Mouse (Mus musculus) MEL (cell line): Measurements from ENCODE around the gene Fam209. TPM values are rescaled to one million over a fixed set of nuclear protein-coding genes. Genes with fewer than 3 reads are reported as not detected.

Experiments used
- DNase-seq: peaks from one replicate; pipeline ENCODE4 v3.0.0; 2011; ENCODE audit warnings: low read depth, low spot score
- H3K27ac ChIP-seq: 2 replicates; pipeline ENCODE4 v1.5.1; 2012; ENCODE audit warnings: low read depth, mild to moderate bottlenecking, control low read depth, low read length, moderate library complexity; ENCODE audit not compliant: control insufficient read depth
- H3K27me3 ChIP-seq, 2 experiments: fragments of 150-350 bp in 1 of 2; sonication (generic) in 1 of 2; 2 replicates each; pipeline ENCODE4 v1.6.1; 2012; ENCODE audit warnings: low read length in 2 of 2, mild to moderate bottlenecking in 2 of 2, improper control_type of control experiment in 1 of 2, moderate library complexity in 1 of 2; ENCODE audit not compliant: insufficient read depth in 2 of 2, control insufficient read depth in 1 of 2
- H3K36me3 ChIP-seq, 2 experiments: 2 replicates each; pipeline ENCODE4 v1.6.1; 2012 to 2014; ENCODE audit warnings: low read length in 2 of 2, improper control_type of control experiment in 1 of 2, inconsistent platforms in 1 of 2, mild to moderate bottlenecking in 1 of 2; ENCODE audit not compliant: insufficient read depth in 2 of 2, control insufficient read depth in 1 of 2
- H3K4me1 ChIP-seq, 2 experiments: fragments of 150-350 bp in 1 of 2; sonication (generic) in 1 of 2; 2 replicates each; pipeline ENCODE4 v1.6.1; 2012; ENCODE audit warnings: low read length in 2 of 2, improper control_type of control experiment in 1 of 2, mild to moderate bottlenecking in 1 of 2; ENCODE audit not compliant: insufficient read depth in 2 of 2, control insufficient read depth in 1 of 2
- H3K4me3 ChIP-seq, 2 experiments: fragments of 150-350 bp in 1 of 2; sonication (generic) in 1 of 2; 2 replicates each; pipeline ENCODE4 v1.5.1; 2012; ENCODE audit warnings: low read depth in 2 of 2, low read length in 2 of 2, mild to moderate bottlenecking in 2 of 2, moderate library complexity in 2 of 2, control low read depth in 1 of 2, improper control_type of control experiment in 1 of 2; ENCODE audit not compliant: control insufficient read depth in 1 of 2, insufficient read depth in 1 of 2
- H3K79me2 ChIP-seq: 2 replicates; pipeline ENCODE4 v1.6.1; 2012; ENCODE audit warnings: mild to moderate bottlenecking, low read length, moderate library complexity; ENCODE audit not compliant: control insufficient read depth, poor library complexity, insufficient read depth
- H3K9ac ChIP-seq: 2 replicates; pipeline ENCODE4 v1.6.1; 2012; ENCODE audit warnings: low read depth, mild to moderate bottlenecking, control low read depth, low read length, moderate library complexity; ENCODE audit not compliant: control insufficient read depth, poor library complexity, severe bottlenecking
- H3K9me3 ChIP-seq: fragments of 150-350 bp; sonication (generic); replicated peaks from 2 replicates; pipeline ENCODE4 v1.6.1; 2012; ENCODE audit warnings: mild to moderate bottlenecking, low read length, improper control_type of control experiment, moderate library complexity; ENCODE audit not compliant: insufficient read depth
- BHLHE40 ChIP-seq: IDR thresholded peaks from 2 replicates; pipeline ENCODE4 v1.6.1; 2012; ENCODE audit warnings: low read depth, mild to moderate bottlenecking, inconsistent platforms, low read length, improper control_type of control experiment, borderline replicate concordance
- CHD2 ChIP-seq: IDR thresholded peaks from 2 replicates; pipeline ENCODE4 v1.6.1; 2011; ENCODE audit warnings: low read length, improper control_type of control experiment
- CTCF ChIP-seq, 3 experiments: IDR thresholded peaks in 2 of 3; conservative IDR thresholded peaks in 1 of 3; 2 replicates each; pipeline ENCODE4 v1.5.1; 2011 to 2012; ENCODE audit warnings: low read length in 3 of 3, low read depth in 2 of 3, mild to moderate bottlenecking in 2 of 3, improper control_type of control experiment in 1 of 3, inconsistent platforms in 1 of 3, mixed read lengths in 1 of 3, moderate library complexity in 1 of 3; ENCODE audit not compliant: control insufficient read depth in 1 of 3, insufficient read depth in 1 of 3, poor library complexity in 1 of 3, severe bottlenecking in 1 of 3
- ELF1 ChIP-seq: IDR thresholded peaks from 2 replicates; pipeline ENCODE4 v1.6.1; 2014; ENCODE audit warnings: low read depth, mild to moderate bottlenecking, inconsistent platforms, low read length, improper control_type of control experiment, moderate library complexity
- EP300 ChIP-seq, 2 experiments: IDR thresholded peaks; 2 replicates each; pipeline ENCODE4 v1.6.1; 2011; ENCODE audit warnings: improper control_type of control experiment in 2 of 2, low read length in 2 of 2, low read depth in 1 of 2, mild to moderate bottlenecking in 1 of 2
- ETS1 ChIP-seq: IDR thresholded peaks from 2 replicates; pipeline ENCODE4 v1.6.1; 2012; ENCODE audit warnings: low read depth, mild to moderate bottlenecking, inconsistent platforms, low read length, improper control_type of control experiment, moderate library complexity
- GABPA ChIP-seq: IDR thresholded peaks from 2 replicates; pipeline ENCODE4 v1.6.1; 2012; ENCODE audit warnings: low read depth, mild to moderate bottlenecking, inconsistent platforms, low read length, improper control_type of control experiment, moderate library complexity
- GATA1 ChIP-seq: IDR thresholded peaks from 2 replicates; pipeline ENCODE4 v1.6.1; 2011; ENCODE audit warnings: low read depth, low read length, improper control_type of control experiment
- HCFC1 ChIP-seq: IDR thresholded peaks from 2 replicates; pipeline ENCODE4 v1.6.1; 2012; ENCODE audit warnings: low read depth, mild to moderate bottlenecking, inconsistent platforms, low read length, improper control_type of control experiment, moderate library complexity
- KAT2A ChIP-seq: conservative IDR thresholded peaks from 2 replicates; pipeline ENCODE4 v1.6.1; 2012; ENCODE audit warnings: low read depth, low read length, improper control_type of control experiment, inconsistent platforms
- MAFK ChIP-seq: IDR thresholded peaks from 2 replicates; pipeline ENCODE4 v1.6.1; 2011; ENCODE audit warnings: low read depth, mild to moderate bottlenecking, low read length, improper control_type of control experiment, borderline replicate concordance
- MAX ChIP-seq: IDR thresholded peaks from 2 replicates; pipeline ENCODE4 v1.6.1; 2011; ENCODE audit warnings: low read length, improper control_type of control experiment
- MAZ ChIP-seq: IDR thresholded peaks from 2 replicates; pipeline ENCODE4 v1.6.1; 2012; ENCODE audit warnings: low read depth, mild to moderate bottlenecking, inconsistent platforms, low read length, improper control_type of control experiment
- MXI1 ChIP-seq: IDR thresholded peaks from 2 replicates; pipeline ENCODE4 v1.6.1; 2011; ENCODE audit warnings: mild to moderate bottlenecking, low read depth, low read length, improper control_type of control experiment
- MYB ChIP-seq: IDR thresholded peaks from 2 replicates; pipeline ENCODE4 v1.6.1; 2011; ENCODE audit warnings: mild to moderate bottlenecking, low read depth, low read length, improper control_type of control experiment
- MYC ChIP-seq: IDR thresholded peaks from 2 replicates; pipeline ENCODE4 v1.6.1; 2011; ENCODE audit warnings: low read depth, mild to moderate bottlenecking, low read length, improper control_type of control experiment, moderate library complexity
- NRF1 ChIP-seq: IDR thresholded peaks from 2 replicates; pipeline ENCODE4 v1.6.1; 2014; ENCODE audit warnings: low read depth, mild to moderate bottlenecking, inconsistent platforms, low read length, improper control_type of control experiment, moderate library complexity; ENCODE audit not compliant: poor library complexity, insufficient read depth, severe bottlenecking
- POLR2A ChIP-seq, 2 experiments: IDR thresholded peaks; 2 replicates each; pipeline ENCODE4 v1.6.1; 2011 to 2012; ENCODE audit warnings: low read length in 2 of 2, mild to moderate bottlenecking in 2 of 2, control low read depth in 1 of 2, improper control_type of control experiment in 1 of 2, low read depth in 1 of 2, moderate library complexity in 1 of 2; ENCODE audit not compliant: control insufficient read depth in 1 of 2, insufficient read depth in 1 of 2, poor library complexity in 1 of 2
- POLR2AphosphoS2 ChIP-seq: IDR thresholded peaks from 2 replicates; pipeline ENCODE4 v1.6.1; 2011; ENCODE audit warnings: low read length, improper control_type of control experiment
- POLR2AphosphoS5 ChIP-seq: IDR thresholded peaks from 2 replicates; pipeline ENCODE4 v1.6.1; 2012; ENCODE audit warnings: low read depth, borderline replicate concordance, mild to moderate bottlenecking, inconsistent platforms, low read length, moderate library complexity, mixed read lengths
- RAD21 ChIP-seq: IDR thresholded peaks from 2 replicates; pipeline ENCODE4 v1.6.1; 2011; ENCODE audit warnings: mild to moderate bottlenecking, low read depth, low read length, improper control_type of control experiment
- SIN3A ChIP-seq: IDR thresholded peaks from 2 replicates; pipeline ENCODE4 v1.6.1; 2012; ENCODE audit warnings: low read length, improper control_type of control experiment, inconsistent platforms
- SMC3 ChIP-seq: IDR thresholded peaks from 2 replicates; pipeline ENCODE4 v1.6.1; 2011; ENCODE audit warnings: low read depth, low read length, improper control_type of control experiment
- TAL1 ChIP-seq: IDR thresholded peaks from 2 replicates; pipeline ENCODE4 v1.6.1; 2012; ENCODE audit warnings: mild to moderate bottlenecking, inconsistent platforms, low read length, moderate library complexity, mixed read lengths
- TBP ChIP-seq: IDR thresholded peaks from 2 replicates; pipeline ENCODE4 v1.8.0; 2011; ENCODE audit warnings: low read depth, low read length, improper control_type of control experiment
- TCF12 ChIP-seq: IDR thresholded peaks from 2 replicates; pipeline ENCODE4 v1.6.1; 2014; ENCODE audit warnings: low read depth, mild to moderate bottlenecking, inconsistent platforms, low read length, improper control_type of control experiment, moderate library complexity
- USF1 ChIP-seq: IDR thresholded peaks from 2 replicates; pipeline ENCODE4 v1.6.1; 2014; ENCODE audit warnings: low read depth, mild to moderate bottlenecking, inconsistent platforms, low read length, improper control_type of control experiment, moderate library complexity
- USF2 ChIP-seq, 2 experiments: IDR thresholded peaks; 2 replicates each; pipeline ENCODE4 v1.6.1; 2011 to 2012; ENCODE audit warnings: improper control_type of control experiment in 2 of 2, low read length in 2 of 2, borderline replicate concordance in 1 of 2, inconsistent platforms in 1 of 2, low read depth in 1 of 2, mild to moderate bottlenecking in 1 of 2; ENCODE audit not compliant: insufficient read depth in 1 of 2
- ZMIZ1 ChIP-seq: IDR thresholded peaks from 2 replicates; pipeline ENCODE4 v1.6.1; 2012; ENCODE audit warnings: low read depth, mild to moderate bottlenecking, inconsistent platforms, low read length, improper control_type of control experiment, moderate library complexity
- ZNF384 ChIP-seq: IDR thresholded peaks from 2 replicates; pipeline ENCODE4 v1.6.1; 2012; ENCODE audit warnings: low read depth, mild to moderate bottlenecking, inconsistent platforms, low read length, improper control_type of control experiment
- polyA plus RNA-seq, 2 experiments: library from polyadenylated mRNA; stranded (reverse) in 1 of 2; unstranded in 1 of 2; fragments of >175 nt in 1 of 2; fragments of >200 nt in 1 of 2; gene quantifications; 2 replicates each; pipeline versions ENCODE4 v1.2.1 to v1.2.4; 2012; ENCODE audit warnings: low replicate concordance in 2 of 2, low read depth in 1 of 2; ENCODE audit not compliant: insufficient read length in 2 of 2, insufficient read depth in 1 of 2, missing spikeins in 1 of 2
- total RNA-seq: library from RNA; depleted of rRNA; stranded (reverse); fragments of 300-350 nt; gene quantifications from 2 replicates; pipeline ENCODE4 v1.2.3, GENCODE M21; 2012

Fam209 gene
- total and polyA plus RNA-seq, 3 experiments = 0.31 to 0.65 TPM; not detected in 1

DNA sequence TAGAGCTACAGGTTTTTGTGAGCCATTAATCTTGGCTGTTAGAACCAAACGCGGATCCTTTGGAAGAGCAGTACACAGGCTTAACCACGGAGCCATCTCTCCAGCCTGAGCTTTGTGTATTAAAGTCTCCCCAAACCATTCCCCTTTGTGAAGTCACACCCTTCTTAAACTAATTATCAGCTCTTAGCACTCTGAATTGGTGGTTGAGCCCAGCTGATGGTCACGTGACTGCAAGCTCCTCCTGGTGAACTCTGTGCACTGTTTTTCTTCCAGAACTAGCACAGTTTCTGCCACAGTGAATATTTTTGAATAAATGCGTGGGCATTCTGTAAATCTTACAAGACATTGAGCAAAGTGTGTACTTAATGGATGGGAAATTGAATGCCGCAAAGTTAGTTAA is 31.1 kb upstream of the Fam209 start:
- H3K9me3 ChIP-seq = no peaks in the 10 kb centered on the region
- peaks cover 18% of the 10 kb centered on the region for H3K79me2 ChIP-seq
- peaks cover 0 to 5% of the 10 kb centered on the region in 2 experiments; a peak in 2 of 4 replicates for H3K36me3 ChIP-seq
- no peaks in the 10 kb centered on the region for H3K27me3 ChIP-seq
- H3K27ac ChIP-seq = no peak overlapping the region
- H3K4me1 ChIP-seq = peaks cover 3 to 7% of the 10 kb centered on the region in 2 experiments; a peak in 3 of 4 replicates
- no peak for TF ChIP-seq EP300 (IDR thresholded peaks at IDR 0.05; ENCODE audit: low read depth in 1 of 2, low read length in 2 of 2)
- no peak for TF ChIP-seq CHD2
- TF ChIP-seq SIN3A = peak; percentile 64; the same call in 1 of the 2 replicates
- TF ChIP-seq MYC = no peak
- no peak for TF ChIP-seq TCF12
- TF ChIP-seq POLR2A (IDR thresholded peaks at IDR 0.05; ENCODE audit: control insufficient read depth in 1 of 2, insufficient read depth in 1 of 2, low read depth in 1 of 2, low read length in 2 of 2, poor library complexity in 1 of 2) = no peak
- TF ChIP-seq MAFK = no peak
- peak; percentile 73 to 78 for TF ChIP-seq USF2 (IDR thresholded peaks at IDR 0.05; ENCODE audit: borderline replicate concordance in 1 of 2, insufficient read depth in 1 of 2, low read depth in 1 of 2, low read length in 2 of 2)
- TF ChIP-seq TAL1 = 0 out of 2 replicates have a peak, but pooled peaks have one; percentile 3
- TF ChIP-seq MXI1 = peak; percentile 27
- TF ChIP-seq ETS1 = peak; percentile 71
- no peak for TF ChIP-seq MAZ
- TF ChIP-seq GATA1 = 0 out of 2 replicates have a peak, but pooled peaks have one; percentile 5
- TF ChIP-seq MYB = no peak
- no peak for TF ChIP-seq CTCF (IDR thresholded peaks at IDR 0.05 in 2 of 3, conservative IDR thresholded peaks at IDR 0.05 in 1 of 3; ENCODE audit: control insufficient read depth in 1 of 3, insufficient read depth in 1 of 3, low read depth in 2 of 3, low read length in 3 of 3, poor library complexity in 1 of 3, severe bottlenecking in 1 of 3)
- TF ChIP-seq TBP = no peak
- no peak for TF ChIP-seq KAT2A
- no peak for TF ChIP-seq ELF1
- TF ChIP-seq POLR2AphosphoS2 = no peak
- no peak for TF ChIP-seq SMC3
- no peak for TF ChIP-seq GABPA
- TF ChIP-seq HCFC1 = no peak
- TF ChIP-seq POLR2AphosphoS5 = no peak
- no peak for TF ChIP-seq RAD21
- TF ChIP-seq NRF1 = no peak
- TF ChIP-seq USF1 = peak; percentile 96
- peak; percentile 91 for TF ChIP-seq MAX
- TF ChIP-seq ZMIZ1 = no peak
- TF ChIP-seq ZNF384 = no peak
- TF ChIP-seq BHLHE40 = peak; percentile 45; the same call in 1 of the 2 replicates
- DNase-seq = peak; percentile 75
- peak overlapping the region; percentile 91 for H3K9ac ChIP-seq
- peak overlapping the region; percentile 66 to 96 for H3K4me3 ChIP-seq
